Mouse (Mus musculus) CH12.LX (cell line): Measurements from ENCODE around the gene Stn1. TPM values are rescaled to one million over a fixed set of nuclear protein-coding genes. Genes with fewer than 3 reads are reported as not detected.

Experiments used
- DNase-seq: peaks from one replicate; pipeline ENCODE4 v3.0.0-alpha.2; 2013; ENCODE audit errors: extremely low read depth
- H3K27ac ChIP-seq: 2 replicates; pipeline ENCODE4 v1.5.1; 2012; ENCODE audit warnings: low read depth, mild to moderate bottlenecking, control low read depth, moderate library complexity; ENCODE audit not compliant: insufficient read depth
- H3K27me3 ChIP-seq: replicated peaks from 2 replicates; pipeline ENCODE3; 2012; ENCODE audit warnings: inconsistent platforms
- H3K36me3 ChIP-seq, 2 experiments: replicated peaks in 1 of 2; 2 replicates each; pipeline versions ENCODE3 to v1.6.1; 2012; ENCODE audit warnings: inconsistent platforms in 1 of 2, low read length in 1 of 2, mild to moderate bottlenecking in 1 of 2, mixed read lengths in 1 of 2, moderate library complexity in 1 of 2; ENCODE audit not compliant: control insufficient read depth in 1 of 2, insufficient read depth in 1 of 2
- H3K4me1 ChIP-seq, 2 experiments: 2 replicates each; pipeline ENCODE4 v1.6.1; 2012; ENCODE audit warnings: inconsistent platforms in 1 of 2, moderate library complexity in 1 of 2; ENCODE audit not compliant: insufficient read depth in 2 of 2, control insufficient read depth in 1 of 2
- H3K4me2 ChIP-seq: 2 replicates; pipeline ENCODE4 v1.6.1; 2012; ENCODE audit warnings: low read depth, mild to moderate bottlenecking, control low read depth; ENCODE audit not compliant: poor library complexity, insufficient read depth, severe bottlenecking
- H3K4me3 ChIP-seq, 3 experiments: fragments of 150-350 bp in 1 of 3; sonication (generic) in 1 of 3; replicated peaks in 1 of 3; 2 replicates each; pipeline versions ENCODE3 to v1.5.1; 2011 to 2012; ENCODE audit warnings: low read depth in 2 of 3, low read length in 2 of 3, mild to moderate bottlenecking in 2 of 3, moderate library complexity in 2 of 3, control low read depth in 1 of 3, improper control_type of control experiment in 1 of 3, inconsistent platforms in 1 of 3, mixed read lengths in 1 of 3; ENCODE audit not compliant: poor library complexity in 1 of 3
- H3K79me2 ChIP-seq: replicated peaks from 2 replicates; pipeline ENCODE4 v1.6.1; 2012; ENCODE audit warnings: mild to moderate bottlenecking, moderate library complexity; ENCODE audit not compliant: control insufficient read depth, poor library complexity, insufficient read depth, severe bottlenecking; ENCODE audit errors: extremely low read depth
- H3K9ac ChIP-seq: 2 replicates; pipeline ENCODE4 v1.6.1; 2012; ENCODE audit warnings: low read depth, mild to moderate bottlenecking, control low read depth, moderate library complexity; ENCODE audit not compliant: insufficient read depth
- H3K9me3 ChIP-seq: replicated peaks from 2 replicates; pipeline ENCODE3; 2012; ENCODE audit warnings: low read length, inconsistent platforms, mixed read lengths
- BHLHE40 ChIP-seq: IDR thresholded peaks from 2 replicates; pipeline ENCODE4 v1.6.1; 2011; ENCODE audit warnings: mild to moderate bottlenecking, low read depth, low read length, improper control_type of control experiment
- CHD1 ChIP-seq: IDR thresholded peaks from 2 replicates; pipeline ENCODE4 v1.6.1; 2012; ENCODE audit warnings: low read depth, low read length, improper control_type of control experiment, inconsistent platforms
- CTCF ChIP-seq, 2 experiments: IDR thresholded peaks in 1 of 2; conservative IDR thresholded peaks in 1 of 2; 2 replicates each; pipeline ENCODE4 v1.5.1; 2011 to 2012; ENCODE audit warnings: low read depth in 2 of 2, low read length in 2 of 2, improper control_type of control experiment in 1 of 2, inconsistent platforms in 1 of 2, mild to moderate bottlenecking in 1 of 2, moderate library complexity in 1 of 2
- E2F4 ChIP-seq: IDR thresholded peaks from 2 replicates; pipeline ENCODE4 v1.6.1; 2011; ENCODE audit warnings: low read depth, low read length, improper control_type of control experiment; ENCODE audit not compliant: insufficient replicate concordance
- ELF1 ChIP-seq: IDR thresholded peaks from 2 replicates; pipeline ENCODE4 v1.6.1; 2014; ENCODE audit warnings: low read depth, mild to moderate bottlenecking, inconsistent platforms, low read length, improper control_type of control experiment
- ETS1 ChIP-seq: conservative IDR thresholded peaks from 2 replicates; pipeline ENCODE4 v1.6.1; 2012; ENCODE audit warnings: low read depth, mild to moderate bottlenecking, inconsistent platforms, low read length, improper control_type of control experiment, moderate library complexity
- IRF4 ChIP-seq: IDR thresholded peaks from 2 replicates; pipeline ENCODE4 v1.6.1; 2014; ENCODE audit warnings: low read depth, mild to moderate bottlenecking, inconsistent platforms, low read length, improper control_type of control experiment
- JUN ChIP-seq: IDR thresholded peaks from 2 replicates; pipeline ENCODE4 v1.6.1; 2011; ENCODE audit warnings: low read depth, mild to moderate bottlenecking, low read length, improper control_type of control experiment, moderate library complexity; ENCODE audit not compliant: insufficient read depth
- KAT2A ChIP-seq: IDR thresholded peaks from 2 replicates; pipeline ENCODE4 v1.6.1; 2012; ENCODE audit warnings: low read length, improper control_type of control experiment, inconsistent platforms; ENCODE audit not compliant: insufficient replicate concordance
- MAX ChIP-seq: IDR thresholded peaks from 2 replicates; pipeline ENCODE4 v1.6.1; 2011; ENCODE audit warnings: low read length, improper control_type of control experiment
- MEF2A ChIP-seq: IDR thresholded peaks from 2 replicates; pipeline ENCODE4 v1.6.1; 2014; ENCODE audit warnings: low read depth, mild to moderate bottlenecking, inconsistent platforms, low read length, improper control_type of control experiment, borderline replicate concordance
- NRF1 ChIP-seq: IDR thresholded peaks from 2 replicates; pipeline ENCODE4 v1.6.1; 2014; ENCODE audit warnings: low read depth, mild to moderate bottlenecking, inconsistent platforms, low read length, improper control_type of control experiment, moderate library complexity
- RAD21 ChIP-seq: IDR thresholded peaks from 2 replicates; pipeline ENCODE4 v1.6.1; 2011; ENCODE audit warnings: low read depth, mild to moderate bottlenecking, low read length, improper control_type of control experiment, moderate library complexity
- RCOR1 ChIP-seq: conservative IDR thresholded peaks from 2 replicates; pipeline ENCODE4 v1.6.1; 2012; ENCODE audit warnings: low read depth, mild to moderate bottlenecking, inconsistent platforms, low read length, improper control_type of control experiment
- USF2 ChIP-seq: conservative IDR thresholded peaks from 2 replicates; pipeline ENCODE4 v1.6.1; 2011; ENCODE audit warnings: low read depth, low read length, improper control_type of control experiment
- dilution Hi-C: fragments of 300-500 bp; cut with MboI; formaldehyde crosslinking; loops from 2 replicates; pipeline ENCODE4 v1.14.3; 2020; ENCODE audit warnings: low sequenced_read_pairs; ENCODE audit not compliant: extremely low pct_unique_long_range_greater_than_20kb, extremely low pct_ligation_motif_present
- in situ Hi-C: fragments of 300-500 bp; cut with MboI; formaldehyde crosslinking; loops from 3 replicates; pipeline ENCODE4 v1.14.3; 2019; ENCODE audit warnings: low sequenced_read_pairs, low pct_ligation_motif_present, low pct_unique_long_range_greater_than_20kb, mixed read lengths
- polyA plus RNA-seq: library from polyadenylated mRNA; unstranded; fragments of >175 nt; gene quantifications from 2 replicates; pipeline ENCODE4 v1.2.1, GENCODE M21; 2012; ENCODE audit warnings: low read depth; ENCODE audit not compliant: insufficient read length
- total RNA-seq, 2 experiments: library from RNA; depleted of rRNA; stranded (reverse); fragments of 300-350 nt in 1 of 2; fragments of >200 nt in 1 of 2; gene quantifications; 2 replicates each; pipeline ENCODE4 v1.2.3; 2012 to 2014

Stn1 gene
- total and polyA plus RNA-seq, 3 experiments = 18.3 to 35.7 (median 25.3) TPM

GRCm38 (mm10) chr19:47565031-47565654 is 27.8 kb upstream of the Stn1 start:
- Histone ChIP-seq H3K4me1 (no peaks in the 10 kb centered on the region), H3K9me3 (no peaks in the 10 kb centered on the region), H3K9ac (no peak overlapping the region)
- dilution Hi-C loops = no loop called here
- TF ChIP-seq E2F4 (no peak), USF2 (no peak), NRF1 (no peak), KAT2A (no peak), RCOR1 (no peak), ETS1 (no peak)
- TF ChIP-seq, all 38 proteins: peak for 0
- Histone ChIP-seq H3K4me3 (no peak overlapping the region), H3K36me3 (no peaks in the 10 kb centered on the region), H3K27me3 (peaks cover 2% of the 10 kb centered on the region), H3K4me2 (no peak overlapping the region), H3K27ac (no peak overlapping the region), H3K79me2 (no peaks in the 10 kb centered on the region)
- in situ Hi-C loops = no loop called here
- DNase-seq = no peak

- Histone ChIP-seq H3K9ac (no peak overlapping the region), H3K79me2 (no peaks in the 10 kb centered on the region), H3K4me2 (no peak overlapping the region), H3K36me3 (no peaks in the 10 kb centered on the region), H3K27me3 (peaks cover 2% of the 10 kb centered on the region), H3K9me3 (peaks cover 11% of the 10 kb centered on the region), H3K4me1 (no peaks in the 10 kb centered on the region), H3K4me3 (no peak overlapping the region), H3K27ac (no peak overlapping the region)
- TF ChIP-seq BHLHE40 (no peak), RAD21 (no peak), IRF4 (no peak), KAT2A (no peak), MEF2A (no peak)
- dilution Hi-C loops = no loop called here
- in situ Hi-C loops = no loop called here
- no peak for DNase-seq
These were observed 26.4 kb upstream of the Stn1 start for GRCm38 (mm10) chr19:47563715-47564114.

GRCm38 (mm10) chr19:47561996-47562441 is 24.7 kb upstream of the Stn1 start:
- H3K79me2 ChIP-seq = no peaks in the 10 kb centered on the region
- H3K4me2 ChIP-seq = no peak overlapping the region
- no peaks in the 10 kb centered on the region for H3K36me3 ChIP-seq
- H3K9ac ChIP-seq = no peak overlapping the region
- dilution Hi-C loops = no loop called here
- H3K9me3 ChIP-seq = peaks cover 14% of the 10 kb centered on the region
- no peak overlapping the region for H3K4me3 ChIP-seq
- no peak overlapping the region for H3K27ac ChIP-seq
- DNase-seq = no peak
- TF ChIP-seq MAX (no peak), ELF1 (no peak), CHD1 (no peak), E2F4 (no peak), JUN (no peak), CTCF (conservative IDR thresholded peaks at IDR 0.05 in 1 of 2, IDR thresholded peaks at IDR 0.05 in 1 of 2; ENCODE audit: low read depth in 2 of 2, low read length in 2 of 2) (no peak), RCOR1 (no peak)
- peaks cover 2% of the 10 kb centered on the region for H3K27me3 ChIP-seq
- H3K4me1 ChIP-seq = no peaks in the 10 kb centered on the region
- in situ Hi-C loops = no loop called here
